Mouse (Mus musculus): ENCODE data around the gene Rnf121.

The Rnf121 gene

GRCm38 (mm10) chr7:102065046-102065891, at the start of gene Rnf121, which contains the start of the genes Xndc1 and Xntrpc:
Rnf121 (minus strand) TSS chr7:102065469.
Xndc1 (plus strand) TSS chr7:102065511.
Xntrpc (plus strand) TSS chr7:102065713.
- DNase-seq (ENCODE audit: low spot score) = peak; percentile 95

- no peak for DNase-seq (ENCODE audit: low spot score)
Measured at GRCm38 (mm10) chr7:102113151-102113729, 48.0 kb upstream of the Rnf121 start.

- DNase-seq (ENCODE audit: low spot score) = no peak
Measured at GRCm38 (mm10) chr7:102109746-102110145, 44.5 kb upstream of the Rnf121 start.

- no peak for DNase-seq (ENCODE audit: low spot score)
Measured at GRCm38 (mm10) chr7:102109171-102109570, 43.9 kb upstream of the Rnf121 start, which contains the start of gene Art5. Art5 (minus strand) TSS chr7:102109489.

- no peak for DNase-seq (ENCODE audit: low spot score)
Measured at GRCm38 (mm10) chr7:102108206-102108605, 42.9 kb upstream of the Rnf121 start.

GRCm38 (mm10) chr7:102106700-102107141, 41.5 kb upstream of the Rnf121 start:
- peak; percentile 33 for DNase-seq (ENCODE audit: low spot score)

- no peak for DNase-seq (ENCODE audit: low spot score)
Measured at GRCm38 (mm10) chr7:102104126-102104525, 38.9 kb upstream of the Rnf121 start.

GRCm38 (mm10) chr7:102103555-102103954, 38.3 kb upstream of the Rnf121 start:
- DNase-seq (ENCODE audit: low spot score) = no peak

- no peak for DNase-seq (ENCODE audit: low spot score)
Measured at GRCm38 (mm10) chr7:102102696-102103095, 37.4 kb upstream of the Rnf121 start.

- peak; percentile 36 for DNase-seq (ENCODE audit: low spot score)
Measured at GRCm38 (mm10) chr7:102102241-102102640, 37.0 kb upstream of the Rnf121 start.

GRCm38 (mm10) chr7:102101487-102101886, 36.2 kb upstream of the Rnf121 start, which contains the start of gene Art1:
Art1 (plus strand) TSS chr7:102101743.
- peak; percentile 29 for DNase-seq (ENCODE audit: low spot score)

GRCm38 (mm10) chr7:102100868-102101267, 35.6 kb upstream of the Rnf121 start:
- no peak for DNase-seq (ENCODE audit: low spot score)

GRCm38 (mm10) chr7:102099760-102100661, 34.7 kb upstream of the Rnf121 start:
- peak; percentile 84 for DNase-seq (ENCODE audit: low spot score)

- DNase-seq (ENCODE audit: low spot score) = no peak
Measured at GRCm38 (mm10) chr7:102087336-102087735, 22.1 kb upstream of the Rnf121 start.

GRCm38 (mm10) chr7:102084041-102084696, 18.9 kb upstream of the Rnf121 start:
- no peak for DNase-seq (ENCODE audit: low spot score)

- no peak for DNase-seq (ENCODE audit: low spot score)
Measured at GRCm38 (mm10) chr7:102082816-102083215, 17.5 kb upstream of the Rnf121 start, which contains the start of gene Trpc2. Trpc2 (plus strand) TSS chr7:102083116.

- DNase-seq (ENCODE audit: low spot score) = no peak
Measured at GRCm38 (mm10) chr7:102081784-102082183, 16.5 kb upstream of the Rnf121 start.

- DNase-seq (ENCODE audit: low spot score) = no peak
Measured at GRCm38 (mm10) chr7:102080311-102080710, 15.0 kb upstream of the Rnf121 start.

- peak; percentile 58 for DNase-seq (ENCODE audit: low spot score)
Measured at GRCm38 (mm10) chr7:102078517-102078916, 13.2 kb upstream of the Rnf121 start.

GRCm38 (mm10) chr7:102076714-102077296, 11.5 kb upstream of the Rnf121 start:
- DNase-seq (ENCODE audit: low spot score) = peak; percentile 44

GRCm38 (mm10) chr7:102066363-102066762, 1.1 kb upstream of the Rnf121 start:
- no peak for DNase-seq (ENCODE audit: low spot score)

All from embryo, embryonic 10.5 days (tissue).